Mouse (Mus musculus) right cerebral cortex, adult 18-20 months (tissue): ENCODE results near the gene Fez1.

ENCODE experiments used
- DNase-seq: peaks from one replicate; pipeline ENCODE4 v3.0.0; 2022; ENCODE audit warnings: mixed read lengths

Fez1 gene

DNA sequence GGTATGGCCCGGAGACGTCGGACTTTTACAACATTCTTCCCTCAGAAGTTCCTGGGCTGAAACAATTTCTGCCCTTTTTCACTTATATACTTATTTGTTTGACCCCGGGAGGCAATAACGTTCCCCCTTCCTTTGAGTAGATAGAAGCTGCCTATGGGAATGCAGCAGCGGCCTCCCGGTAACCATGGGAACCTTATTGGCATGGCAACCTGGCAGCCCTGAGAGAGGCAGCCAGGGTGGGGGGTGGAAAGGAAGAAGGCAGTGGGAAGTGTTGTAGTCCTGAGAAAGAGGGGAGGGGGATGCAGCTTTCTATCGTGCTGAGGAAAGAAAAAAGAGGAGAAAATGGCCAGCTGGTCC lies at the start of gene Fez1:
TSS of gene Fez1 (plus strand) at position 221 of the 357 bp plus-strand sequence.
- peak; percentile 92 for DNase-seq

DNA sequence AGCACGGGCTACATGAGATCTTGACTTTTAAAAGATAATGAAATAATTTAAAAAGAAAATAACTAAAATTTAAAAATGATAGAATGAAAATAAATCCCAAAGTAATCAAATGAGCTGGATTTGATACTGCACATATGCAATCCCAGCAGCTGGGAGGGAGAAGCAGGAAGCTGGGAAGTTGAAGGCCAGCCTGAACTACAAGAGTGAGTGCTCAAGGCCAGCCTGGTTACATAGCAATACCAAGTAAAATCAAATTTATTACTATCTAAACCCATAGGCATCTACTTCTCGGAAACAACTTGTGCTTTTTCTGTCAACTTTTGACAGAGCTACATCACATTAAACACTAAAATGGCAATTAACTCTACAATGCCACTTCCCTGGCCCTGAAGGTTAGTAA lies 37.7 kb upstream of the Fez1 start:
- DNase-seq = no peak

DNA sequence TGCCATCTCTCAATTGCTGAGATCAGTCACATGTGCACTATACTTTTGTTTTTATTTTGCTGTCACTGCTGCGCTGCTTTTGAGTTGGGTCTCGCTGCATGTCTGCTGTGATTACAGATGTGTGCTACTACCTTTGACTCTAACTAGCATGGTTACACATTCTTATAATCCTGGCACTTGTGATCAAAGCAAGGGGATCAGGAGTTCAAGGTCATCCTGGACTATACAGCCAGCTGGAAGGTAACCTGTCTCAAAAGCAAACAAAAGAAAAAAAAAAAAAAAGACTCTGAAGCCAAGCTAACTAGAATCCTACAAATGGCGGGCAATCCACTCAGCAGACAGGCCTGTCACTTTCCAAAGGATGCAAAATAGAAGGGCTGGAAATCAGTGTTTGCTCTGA lies 29.5 kb upstream of the Fez1 start:
- no peak for DNase-seq

DNA sequence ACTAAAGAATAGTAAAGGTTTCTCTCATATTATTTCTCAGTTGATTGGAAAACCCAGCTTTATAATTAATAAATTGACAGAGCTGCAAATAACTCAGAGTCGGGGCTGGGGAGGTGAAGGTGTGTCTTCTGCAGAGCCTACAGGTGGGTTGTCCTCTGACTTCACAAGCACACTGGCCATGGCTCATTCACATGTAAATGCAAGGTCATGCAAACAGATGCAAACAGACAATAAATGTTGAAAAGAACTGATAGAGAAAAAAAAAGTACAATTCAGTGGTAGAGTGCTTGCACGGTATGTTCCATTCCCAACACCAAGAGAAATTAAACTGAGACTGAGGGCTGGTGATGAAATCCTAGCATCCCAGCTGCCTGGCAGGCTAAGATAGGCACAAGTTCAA lies 27.2 kb upstream of the Fez1 start:
- no peak for DNase-seq

DNA sequence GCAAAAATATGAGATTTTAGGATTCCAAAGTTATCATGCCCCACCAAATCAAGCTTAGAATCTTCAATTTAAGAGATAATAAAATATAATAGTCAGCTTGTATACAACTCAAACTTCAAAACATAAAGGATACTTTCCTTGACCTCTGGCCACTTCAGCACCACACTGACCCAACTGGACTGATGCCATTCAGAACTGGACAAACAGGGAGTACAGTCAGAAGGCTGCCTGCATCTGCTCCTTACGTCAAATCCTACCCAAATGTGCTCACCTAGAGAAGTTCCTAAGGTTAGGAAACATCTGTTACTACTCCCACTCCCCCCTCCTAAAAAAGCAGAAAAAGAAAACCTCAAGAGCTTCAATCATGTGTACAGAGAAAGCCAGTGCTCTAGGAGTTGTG lies 26.1 kb upstream of the Fez1 start:
- DNase-seq = no peak

DNA sequence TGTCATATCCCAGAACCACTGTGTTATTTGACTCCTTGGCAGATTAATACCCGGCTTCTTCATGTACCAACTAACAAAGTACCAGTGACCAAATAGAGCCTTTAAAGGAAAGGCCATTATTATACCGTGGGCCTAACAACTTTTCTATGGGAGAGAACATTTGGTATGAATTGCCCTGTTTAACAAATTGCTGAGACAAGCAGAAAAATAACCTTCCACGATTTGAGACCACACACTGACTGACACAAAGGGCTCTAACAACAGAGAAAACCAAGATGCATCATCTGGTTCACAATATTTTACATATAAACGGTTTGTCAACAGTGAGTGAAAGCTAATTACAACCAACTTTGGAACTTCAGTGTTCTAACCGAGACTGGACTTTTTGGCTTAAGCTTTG lies 25.4 kb upstream of the Fez1 start:
- no peak for DNase-seq

DNA sequence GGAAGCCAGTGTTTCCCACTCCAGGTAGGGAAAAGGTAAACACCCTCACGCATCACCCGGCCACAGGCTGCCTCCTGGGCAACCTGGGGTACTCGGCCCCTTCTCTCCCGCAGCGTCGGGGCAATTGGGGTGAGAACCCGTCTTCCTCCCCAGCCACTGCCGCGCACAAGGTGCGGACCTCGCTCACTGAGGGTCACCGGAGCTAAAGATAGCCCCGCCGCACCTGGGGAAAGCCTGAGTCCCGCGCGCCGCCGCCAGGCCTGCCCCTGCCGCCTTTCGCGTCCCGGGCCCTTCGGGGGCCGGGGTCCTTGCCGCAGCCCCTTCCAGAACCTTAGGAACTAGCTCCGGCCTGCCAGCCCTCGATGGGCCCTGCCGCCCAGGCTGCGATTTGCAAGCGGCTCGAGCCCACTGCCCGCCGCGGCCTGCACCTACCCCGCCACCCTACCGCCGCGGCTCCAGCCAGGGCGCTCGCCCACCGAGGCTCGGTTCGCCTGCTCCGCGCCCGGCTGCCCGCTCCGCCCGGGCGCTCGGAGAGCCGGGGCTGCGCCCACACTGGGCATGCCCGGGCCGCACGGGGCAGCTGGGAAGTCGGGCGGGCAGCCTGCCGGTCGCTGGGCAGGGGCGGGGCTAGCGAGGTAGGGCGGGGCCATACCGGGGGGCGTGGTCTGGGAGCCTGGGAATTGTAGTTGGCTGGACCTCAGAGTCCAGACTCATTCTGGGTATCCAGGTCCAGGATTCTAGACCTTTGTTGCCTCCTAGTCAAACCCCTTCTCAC lies 24.7 kb upstream of the Fez1 start, which contains the start of gene Ei24:
TSS of gene Ei24 (minus strand) at position 613 of the 775 bp plus-strand sequence.
- peak; percentile 93 for DNase-seq

DNA sequence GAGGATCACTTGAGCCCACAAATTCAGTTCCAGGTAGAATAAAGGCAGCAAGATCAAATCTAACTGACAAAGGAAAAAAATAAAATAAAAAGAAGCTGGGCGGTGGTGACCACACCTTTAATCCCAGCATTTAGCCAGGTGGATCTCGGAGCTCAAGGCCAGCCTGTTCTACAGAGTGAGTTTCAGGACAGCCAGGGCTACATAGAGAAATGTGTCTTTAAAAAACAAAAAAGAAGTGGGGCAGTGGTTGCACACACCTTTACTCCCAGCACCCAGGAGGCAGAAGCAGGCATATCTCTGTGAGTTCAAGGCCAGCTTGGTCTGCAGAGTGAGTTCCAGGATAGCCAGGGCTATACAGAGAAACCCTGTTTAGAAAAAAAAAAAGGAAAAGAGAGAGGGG lies 19.7 kb upstream of the Fez1 start:
- no peak for DNase-seq

DNA sequence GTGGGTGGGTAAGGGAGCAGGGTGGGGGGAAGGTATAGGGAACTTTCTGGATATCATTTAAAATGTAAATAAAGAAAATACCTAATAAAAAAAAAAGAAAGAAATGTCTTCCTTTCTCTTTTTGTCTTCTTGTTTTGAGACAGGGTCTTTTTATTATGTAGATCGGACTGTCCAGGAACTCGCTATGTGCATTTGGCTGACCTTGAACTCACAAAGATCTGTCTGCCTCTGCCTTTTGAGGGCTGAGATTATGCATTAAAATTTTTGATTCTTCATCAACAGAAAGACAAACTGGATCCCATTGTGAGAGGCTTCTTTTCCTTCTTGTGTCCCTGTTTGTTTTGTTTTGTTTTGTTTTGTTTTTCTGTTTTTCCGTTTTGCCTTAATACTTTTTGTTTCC lies 18.7 kb upstream of the Fez1 start:
- DNase-seq = no peak

DNA sequence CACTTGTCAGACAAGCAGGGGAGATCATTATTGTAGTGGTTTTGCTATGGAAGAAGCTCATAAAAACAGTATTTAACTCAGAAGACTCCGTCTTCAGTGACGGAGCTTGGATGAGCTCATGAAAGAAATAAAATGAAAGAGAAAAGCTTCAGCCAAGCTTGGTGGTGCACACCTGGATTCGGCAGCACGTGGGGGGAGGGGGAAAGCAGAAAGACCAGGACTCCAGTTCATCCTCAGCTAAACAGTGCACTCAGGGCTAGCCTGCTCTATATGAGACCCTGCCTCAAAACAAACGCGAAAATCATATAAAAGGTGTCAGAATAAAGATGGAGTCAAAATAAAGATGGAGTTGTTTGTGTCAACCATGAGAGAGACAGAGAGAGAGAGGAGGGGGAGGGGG lies 18.3 kb upstream of the Fez1 start:
- no peak for DNase-seq

DNA sequence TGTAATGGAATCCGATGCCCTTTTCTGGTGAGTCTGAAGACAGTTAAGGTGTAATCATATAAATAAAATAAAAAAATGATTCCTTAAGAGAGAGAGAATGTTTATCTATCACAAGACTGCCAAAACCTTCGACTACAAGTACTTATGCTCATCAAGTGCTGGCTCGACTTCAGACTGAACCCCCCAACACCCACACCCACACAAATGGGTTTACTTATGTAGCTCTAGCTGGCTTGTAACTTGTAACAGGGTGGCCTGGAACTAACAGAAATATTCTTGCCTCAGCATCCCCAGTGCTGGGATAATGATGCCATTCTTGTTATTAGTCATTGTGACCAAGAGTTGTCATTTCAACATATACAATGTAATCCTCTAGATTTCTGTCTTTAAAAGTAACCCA lies 17.7 kb upstream of the Fez1 start:
- no peak for DNase-seq

DNA sequence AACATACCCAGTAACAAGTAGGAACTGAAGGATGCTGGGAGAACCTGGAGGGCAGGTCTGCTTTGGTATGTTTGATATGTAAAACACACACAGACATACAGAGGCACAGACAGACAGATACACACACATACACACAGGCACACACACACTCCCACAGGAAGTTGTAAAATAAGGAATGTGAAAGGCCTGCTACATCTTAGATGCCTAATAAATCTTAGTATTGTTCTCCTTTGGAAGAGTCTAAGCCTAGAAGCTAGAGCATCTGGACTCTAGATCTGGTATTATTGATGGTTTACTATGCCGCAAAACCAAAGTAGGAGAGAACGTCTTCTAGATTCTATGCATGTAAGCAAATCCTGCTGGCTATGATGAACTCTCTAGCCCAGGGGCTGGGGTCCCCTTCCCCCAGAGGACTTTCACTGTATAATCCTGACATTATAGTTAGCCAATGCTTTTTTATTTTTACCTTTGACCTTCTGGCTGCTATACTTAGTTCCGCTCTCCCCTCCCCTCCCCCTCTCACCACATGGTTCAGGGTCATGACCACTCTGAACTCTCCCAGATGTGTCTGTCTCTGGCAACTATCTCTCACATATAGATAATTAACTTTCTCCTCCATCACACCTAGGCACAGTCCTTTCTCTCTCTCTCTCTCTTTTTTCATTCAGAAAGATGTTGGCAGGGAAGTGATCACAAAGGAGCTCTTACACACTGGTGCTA lies 16.2 kb upstream of the Fez1 start:
- no peak for DNase-seq

DNA sequence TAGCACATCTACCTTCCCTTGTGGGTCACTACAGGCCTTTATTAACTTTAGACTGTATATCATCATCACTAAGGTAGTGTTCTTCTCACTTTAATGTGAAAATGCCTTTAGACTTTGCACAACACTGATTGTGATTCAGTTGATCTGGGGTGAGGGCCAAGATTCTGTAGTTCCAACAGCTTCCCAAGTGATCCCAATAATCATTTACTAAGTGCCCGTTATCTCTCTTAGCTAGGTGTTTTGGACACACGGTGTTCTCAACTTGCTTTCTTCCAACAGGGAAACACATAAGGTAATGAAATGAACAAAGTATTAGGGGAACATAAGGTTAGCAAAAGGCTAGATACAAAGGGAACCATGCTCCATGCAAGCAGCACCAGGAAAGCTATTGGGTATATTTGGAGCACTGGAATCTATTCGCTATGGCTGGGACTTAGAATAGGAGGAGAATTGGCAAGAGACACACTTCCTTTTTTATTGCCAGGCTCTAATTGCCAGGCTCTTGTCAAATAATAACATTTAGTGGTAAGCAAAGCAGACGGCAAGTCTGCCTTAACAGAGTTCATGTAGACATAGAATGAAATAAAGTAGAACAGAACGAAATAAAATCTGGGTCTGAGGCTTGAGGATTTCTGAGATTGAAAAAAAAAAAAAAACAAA lies 13.4 kb upstream of the Fez1 start:
- no peak for DNase-seq

DNA sequence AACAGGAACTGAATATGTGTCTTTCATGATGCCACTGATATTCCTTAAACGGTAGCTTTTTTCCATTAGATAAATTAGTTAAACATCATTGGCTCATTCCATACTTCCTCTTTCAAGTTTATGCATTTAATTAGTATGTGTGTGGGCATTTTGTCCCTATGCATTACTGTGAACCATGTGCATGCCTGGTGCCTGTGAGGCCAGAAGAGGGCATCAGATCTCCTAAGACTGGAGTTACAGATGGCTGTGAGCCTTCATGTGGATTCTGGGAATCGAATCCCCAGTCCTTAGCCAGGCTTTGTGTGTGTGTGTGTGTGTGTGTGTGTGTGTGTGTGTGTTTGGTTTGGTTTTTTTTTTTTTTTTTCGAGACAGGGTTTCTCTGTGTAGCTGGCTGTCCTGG lies 7.2 kb upstream of the Fez1 start:
- DNase-seq = no peak

DNA sequence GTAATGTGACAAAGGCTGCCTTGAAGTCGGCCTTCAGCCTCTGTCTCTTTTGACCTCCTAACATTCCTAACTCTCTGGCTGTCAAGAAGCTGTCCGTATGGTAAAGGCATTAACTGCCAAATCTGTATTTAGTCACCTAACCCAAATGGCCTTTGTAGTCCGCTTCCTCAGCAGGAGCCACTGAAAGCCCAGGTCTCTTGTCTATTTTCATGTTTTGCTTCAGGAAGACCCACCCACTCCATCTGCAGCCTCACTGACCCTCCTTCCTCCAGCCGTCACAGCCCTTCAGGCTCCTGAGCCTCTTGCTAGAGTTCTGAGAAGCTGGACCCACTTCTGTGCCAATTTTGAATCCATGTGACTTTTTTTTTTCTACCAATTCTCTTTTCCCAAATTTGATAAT lies 2.8 kb upstream of the Fez1 start:
- no peak for DNase-seq

DNA sequence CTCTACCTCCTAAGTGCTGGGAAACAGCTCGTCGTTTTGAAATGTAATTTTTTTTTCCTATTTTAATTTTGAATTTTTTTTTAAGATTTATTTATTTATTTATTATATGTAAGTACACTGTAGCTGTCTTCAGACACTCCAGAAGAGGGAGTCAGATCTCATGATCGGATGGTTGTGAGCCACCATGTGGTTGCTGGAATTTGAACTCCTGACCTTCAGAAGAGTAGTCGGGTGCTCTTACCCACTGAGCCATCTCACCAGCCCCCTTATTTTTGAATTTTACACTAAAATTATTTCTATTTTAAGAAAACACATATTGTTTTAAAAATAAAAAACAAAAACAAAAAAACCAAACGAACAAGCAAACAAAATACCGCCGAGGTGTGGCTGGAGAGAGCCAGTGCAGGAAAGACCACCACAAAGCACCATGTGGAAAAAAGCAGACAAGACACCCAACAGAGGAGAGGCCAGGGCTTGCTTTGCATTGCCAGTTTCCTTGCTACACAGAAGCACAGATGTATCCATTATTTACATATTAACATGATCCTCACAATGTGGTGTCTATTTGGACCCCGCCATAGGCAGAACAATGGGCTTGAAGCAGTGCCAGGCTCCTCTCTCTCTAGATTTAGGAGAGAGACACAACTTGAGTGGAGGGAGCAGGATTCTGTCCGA lies 558 bp upstream of the Fez1 start:
- no peak for DNase-seq

DNA sequence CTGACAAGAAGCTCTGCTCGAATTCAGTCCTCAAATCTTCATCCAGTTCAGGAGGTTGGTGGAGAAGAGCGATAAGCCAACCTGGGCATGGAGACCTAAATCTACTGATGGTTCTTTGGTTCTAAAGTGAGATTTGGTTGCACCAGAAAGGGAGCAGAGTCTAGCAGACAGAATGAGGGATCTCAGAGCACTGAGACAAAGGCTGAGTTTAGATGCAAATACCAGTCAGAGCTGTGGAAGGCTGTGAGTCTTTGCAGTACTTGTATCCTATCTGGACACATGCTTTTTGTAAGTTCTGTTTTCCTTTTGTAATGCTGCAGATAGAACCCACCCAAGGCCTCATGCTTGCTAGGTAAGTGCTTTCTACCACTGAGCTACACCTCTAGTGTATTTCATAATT lies 360 bp downstream of the Fez1 start:
- DNase-seq = no peak

DNA sequence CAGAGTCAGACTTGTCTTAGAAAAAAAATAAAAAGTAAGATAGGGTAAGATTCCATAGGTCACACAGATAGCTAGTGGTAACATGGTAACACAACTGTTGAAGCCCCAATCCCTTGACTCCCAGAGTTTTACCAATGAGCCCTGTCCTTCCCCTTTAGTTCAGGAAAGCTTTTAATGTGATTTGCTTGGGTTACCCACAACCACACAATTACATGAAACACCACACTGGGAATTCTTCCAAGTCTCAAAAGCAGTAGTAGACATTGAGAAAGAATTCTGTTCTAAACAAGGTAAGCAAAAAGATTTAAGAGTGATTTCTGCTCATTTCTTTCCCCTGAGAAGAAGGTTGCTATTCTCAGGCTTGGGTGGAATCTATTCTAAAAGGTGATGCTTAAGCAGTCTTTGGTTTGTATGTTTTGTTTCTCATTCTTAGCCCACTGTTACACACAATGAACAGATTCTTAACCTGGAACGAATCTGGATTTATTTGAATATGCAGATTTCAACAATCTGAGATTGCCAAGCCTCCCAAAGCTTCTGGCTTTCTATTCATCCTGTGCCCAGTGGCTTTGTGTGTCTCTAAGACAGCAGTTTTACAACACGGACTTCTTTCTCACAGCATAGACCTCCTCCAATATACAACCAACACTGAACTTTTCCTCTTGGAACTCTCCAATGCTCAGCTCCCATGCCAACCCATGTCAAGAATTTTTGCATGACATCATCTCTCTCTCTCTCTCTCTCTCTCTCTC lies 5.1 kb downstream of the Fez1 start:
- no peak for DNase-seq

DNA sequence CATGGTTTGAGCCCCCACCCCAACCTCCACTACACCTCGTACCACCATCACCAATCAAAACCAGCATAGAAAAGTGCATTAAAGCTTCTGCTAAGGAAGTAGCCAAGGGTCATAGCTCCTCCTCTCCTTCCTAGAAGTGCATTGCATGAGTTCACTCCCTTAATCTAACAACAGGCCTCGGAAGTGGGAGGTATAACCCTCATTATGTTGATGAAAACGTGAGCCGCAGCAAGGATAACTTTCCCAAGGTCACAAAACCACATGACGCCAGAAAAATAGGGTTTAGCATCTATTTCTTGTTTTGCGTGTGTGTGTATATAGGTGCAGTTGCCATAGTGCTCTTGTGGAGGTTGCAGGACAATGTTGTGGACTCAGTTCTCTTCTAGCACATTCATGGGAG lies 9.7 kb downstream of the Fez1 start:
- DNase-seq = no peak

DNA sequence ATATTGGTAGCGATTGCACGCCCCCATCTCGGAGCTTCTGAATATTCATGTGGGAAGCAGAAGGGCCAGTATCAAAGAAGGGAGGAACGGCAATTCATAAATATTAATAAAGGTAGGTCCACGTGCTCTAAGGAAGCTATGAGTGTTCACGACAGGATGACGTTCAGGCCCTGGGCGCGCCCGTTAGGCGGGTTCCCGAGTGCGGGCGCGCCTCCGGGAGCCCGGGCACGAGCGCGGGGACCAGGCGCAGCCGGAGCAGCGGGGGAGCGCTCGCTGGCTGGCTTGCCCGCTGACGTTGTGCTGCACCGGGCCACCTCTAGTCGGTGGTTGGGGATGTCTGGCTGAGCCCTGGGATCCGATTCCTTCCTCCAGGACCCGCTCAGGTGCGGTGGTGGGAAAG lies 10.9 kb downstream of the Fez1 start:
- DNase-seq = peak; percentile 95

DNA sequence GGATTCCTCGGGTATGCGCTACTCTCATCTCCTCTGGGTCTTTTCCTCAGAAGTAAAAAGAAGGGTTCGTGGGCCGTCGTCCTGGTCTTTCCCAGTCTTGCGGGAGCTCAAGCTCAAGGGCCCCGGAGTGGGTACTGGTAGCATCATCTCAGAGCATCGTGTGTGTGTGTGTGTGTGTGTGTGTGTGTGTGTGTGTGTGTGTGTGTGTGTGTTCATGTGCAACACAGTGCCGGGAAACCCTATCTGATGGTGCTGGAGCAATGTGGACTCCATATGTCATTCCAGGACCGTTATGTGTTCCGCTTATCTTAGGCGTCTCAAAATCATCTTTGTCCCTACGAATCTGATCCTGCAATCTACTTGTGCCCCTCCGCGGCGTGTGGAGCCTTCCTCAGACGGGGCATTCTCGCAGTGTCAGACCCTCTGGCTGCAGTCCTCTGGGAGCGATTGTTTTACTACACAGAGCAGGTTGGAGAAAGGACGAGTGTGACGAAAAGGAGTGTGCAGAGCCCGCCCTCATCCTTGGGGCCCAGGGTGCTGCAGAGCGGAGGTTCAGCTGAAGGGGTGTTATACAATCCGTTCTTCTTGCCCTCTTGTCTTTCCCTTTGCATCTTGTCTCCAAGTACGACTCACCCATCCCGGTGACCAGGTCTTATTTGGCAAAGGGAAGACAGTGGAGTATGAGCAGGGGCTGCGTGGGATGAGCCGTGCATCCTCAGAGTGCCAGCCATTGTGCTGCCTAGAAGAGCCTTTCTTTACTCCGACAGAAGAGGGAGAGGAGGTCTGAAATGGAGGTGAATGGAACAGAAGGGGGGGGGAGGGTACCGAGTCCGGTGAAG lies 11.6 kb downstream of the Fez1 start:
- peak; percentile 70 for DNase-seq

DNA sequence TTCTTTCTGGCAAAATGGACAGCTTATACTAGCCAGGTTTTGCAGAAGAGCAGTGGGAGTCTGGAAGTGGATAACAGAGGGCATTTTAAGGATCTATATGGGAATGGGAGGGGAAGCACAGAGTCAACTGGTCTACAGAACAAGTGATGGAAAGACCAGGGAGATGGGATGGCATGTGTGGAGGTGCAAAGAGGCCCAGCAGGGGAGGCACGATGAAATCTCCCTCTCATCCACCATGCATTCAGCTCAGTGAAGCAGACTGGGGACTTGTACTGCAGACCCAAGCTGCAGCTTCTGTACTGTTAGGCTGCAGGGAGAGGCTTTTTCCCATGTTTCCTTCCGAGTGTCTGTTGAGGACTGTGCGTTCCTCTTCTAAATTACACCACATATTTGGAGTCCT lies 12.2 kb downstream of the Fez1 start:
- peak; percentile 26 for DNase-seq
